Mouse (Mus musculus): ENCODE measurements at regions not wholly inside any gene's neighbourhood (a gene's known extent, or its start where the extent isn't known, plus 50 kb on each side); places are given as distances from the start of the nearest gene placed in this dataset.

DNA sequence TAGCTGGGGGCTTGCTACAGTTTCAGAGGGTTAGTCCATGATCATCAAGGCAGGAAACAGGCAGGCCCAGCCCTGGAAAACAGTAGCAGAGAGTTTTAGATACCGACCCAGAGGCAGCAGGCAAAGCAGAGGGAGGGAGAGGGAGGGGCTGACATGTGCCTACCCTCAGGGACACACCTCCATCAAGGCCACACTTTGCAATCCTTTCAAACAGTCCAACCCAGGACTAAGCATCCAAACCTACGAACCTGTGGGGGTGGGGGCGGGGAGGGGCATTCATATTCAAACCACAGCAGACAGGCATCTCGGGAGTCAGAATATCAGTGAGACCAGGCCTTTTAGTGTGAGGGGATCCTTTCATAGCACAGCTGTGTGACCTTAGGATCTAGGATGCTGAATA, 103.2 kb downstream of the Fam168b start:
- DNase-seq (ENCODE audit: low spot score) = no peak

DNA sequence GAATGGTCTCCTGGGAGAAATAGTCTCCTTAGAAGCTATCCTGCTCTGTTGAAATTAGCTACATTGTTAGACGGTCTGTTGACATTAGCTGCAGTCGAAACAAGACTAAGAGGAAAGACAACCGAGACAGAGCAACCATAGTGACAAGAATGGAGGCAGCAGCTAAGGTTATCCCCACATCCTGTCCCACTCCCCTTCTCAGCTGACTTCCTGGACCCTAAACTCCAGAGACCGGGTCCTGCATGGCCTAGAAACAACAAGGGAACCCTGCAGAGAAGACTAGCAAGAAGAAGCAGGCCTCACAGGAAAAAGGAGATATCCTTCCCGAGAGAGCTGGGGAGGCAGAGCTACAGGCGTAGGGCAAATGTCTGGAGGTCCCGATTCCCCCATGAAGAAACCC, 102.0 kb downstream of the Fam168b start:
- DNase-seq (ENCODE audit: low spot score) = no peak

DNA sequence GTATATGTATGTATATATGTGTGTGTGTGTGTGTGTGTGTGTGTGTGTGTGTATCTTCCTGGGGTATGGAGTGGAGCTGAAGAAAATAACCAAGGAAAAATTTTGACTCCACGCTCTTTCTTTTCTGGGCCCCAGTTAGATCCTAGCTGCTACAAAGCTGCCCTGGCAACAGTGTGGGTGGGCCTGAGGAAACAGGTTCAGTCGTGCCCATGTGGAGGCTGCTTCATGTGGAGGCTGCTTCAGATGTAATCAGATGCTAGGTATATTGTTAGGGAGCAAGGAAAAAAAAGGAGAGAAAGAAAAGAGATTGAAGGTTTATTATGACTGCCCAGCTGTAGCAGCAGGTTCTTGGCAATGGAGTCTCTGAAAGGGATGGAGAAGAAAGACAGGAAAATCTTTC, 100.6 kb downstream of the Fam168b start:
- no peak for DNase-seq (ENCODE audit: low spot score)

DNA sequence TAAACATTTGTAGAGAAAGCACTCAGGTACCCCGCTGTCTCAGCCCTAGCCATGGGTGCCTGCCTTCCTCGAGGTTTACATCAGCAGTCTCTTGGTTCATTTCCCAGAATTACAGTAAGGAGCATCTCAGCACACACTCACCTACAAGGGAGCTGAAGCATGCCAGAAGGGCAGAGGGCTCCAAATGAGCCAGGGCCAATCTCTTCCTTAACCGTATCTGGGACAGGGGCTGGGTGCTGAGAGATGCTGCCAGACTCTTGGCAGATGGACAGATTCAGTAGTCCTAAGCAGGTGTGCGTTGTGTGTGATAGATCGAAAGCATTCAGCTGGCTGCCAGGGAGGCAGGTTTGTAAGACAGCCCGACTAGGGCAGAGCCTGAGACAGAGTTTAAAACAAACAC, 97.0 kb downstream of the Fam168b start:
- DNase-seq (ENCODE audit: low spot score) = no peak

GRCm38 (mm10) chr1:34749161-34750040, 93.5 kb downstream of the Fam168b start:
- no peak for DNase-seq (ENCODE audit: low spot score)

DNA sequence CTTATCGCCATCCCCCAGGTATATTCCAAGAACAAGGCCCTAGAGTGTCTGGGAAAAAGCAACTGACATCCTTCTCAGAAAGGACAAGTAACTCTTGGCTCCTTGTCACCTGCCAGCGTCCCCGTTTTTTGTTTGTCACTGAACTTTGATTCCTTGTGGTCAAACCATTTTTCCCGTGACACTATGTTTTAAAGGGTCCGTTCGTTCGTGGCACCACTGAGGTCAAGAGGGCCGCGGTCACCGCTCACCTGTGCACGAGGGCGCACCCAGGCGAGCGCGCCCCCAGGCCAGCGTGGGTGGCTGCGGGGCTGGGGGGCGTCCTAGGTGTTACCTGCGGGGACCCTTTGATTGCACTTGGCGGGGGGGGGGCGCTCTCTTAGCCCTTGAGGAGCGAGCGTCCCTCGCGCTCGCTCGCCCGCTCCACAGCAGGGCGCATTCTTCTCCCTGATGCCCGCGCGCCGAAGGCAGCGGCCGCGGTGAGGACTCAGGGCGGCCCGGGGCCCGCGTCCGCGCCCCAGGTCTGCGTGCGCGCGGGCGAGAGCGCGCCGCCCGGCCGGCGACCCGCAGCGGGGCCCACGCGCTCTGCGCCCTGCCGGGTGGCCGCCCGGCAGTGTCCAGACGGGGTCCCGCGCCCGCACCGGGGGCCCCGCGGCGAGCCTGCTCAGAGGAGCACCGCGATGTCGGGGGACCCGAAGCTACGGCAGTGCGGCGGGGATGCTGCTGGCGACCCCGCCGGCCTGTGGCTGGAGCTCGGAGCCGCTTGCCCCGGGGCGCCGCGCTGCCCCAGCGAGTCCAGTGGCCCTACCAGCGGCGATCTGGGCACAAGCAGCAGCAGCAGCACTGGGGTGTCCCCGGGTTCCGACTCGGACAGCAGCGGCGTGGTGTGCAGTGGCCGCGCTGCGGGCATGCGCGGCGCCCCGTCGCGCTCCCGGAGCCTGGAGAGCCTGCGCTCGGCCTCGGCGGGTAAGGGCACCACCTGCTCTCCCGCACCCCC, 92.5 kb downstream of the Fam168b start:
- DNase-seq (ENCODE audit: low spot score) = no peak

GRCm38 (mm10) chr1:34751128-34751527, 91.7 kb downstream of the Fam168b start:
- DNase-seq (ENCODE audit: low spot score) = no peak

- no peak for DNase-seq (ENCODE audit: low spot score)
Observed at GRCm38 (mm10) chr1:34753581-34753980, 89.3 kb downstream of the Fam168b start.

DNA sequence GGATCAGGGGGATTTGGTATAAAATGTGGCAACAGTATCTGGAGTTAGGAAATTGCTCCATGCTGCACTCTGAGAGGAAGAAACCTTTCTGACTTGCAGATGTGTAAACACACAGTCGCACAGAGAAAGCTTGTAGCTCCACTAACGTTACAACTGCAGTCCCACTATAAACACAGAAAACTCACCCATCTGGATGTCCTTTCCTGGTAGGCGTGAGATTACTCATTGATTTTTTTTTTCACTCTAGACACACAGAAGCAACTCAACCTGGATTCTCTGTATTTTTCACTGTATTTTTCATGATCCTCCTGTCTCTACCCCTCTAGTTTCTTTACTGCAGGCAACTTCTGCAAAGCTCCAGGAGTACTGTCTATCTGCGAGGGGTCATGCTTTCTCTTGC, 82.3 kb downstream of the Fam168b start:
- DNase-seq (ENCODE audit: low spot score) = no peak

DNA sequence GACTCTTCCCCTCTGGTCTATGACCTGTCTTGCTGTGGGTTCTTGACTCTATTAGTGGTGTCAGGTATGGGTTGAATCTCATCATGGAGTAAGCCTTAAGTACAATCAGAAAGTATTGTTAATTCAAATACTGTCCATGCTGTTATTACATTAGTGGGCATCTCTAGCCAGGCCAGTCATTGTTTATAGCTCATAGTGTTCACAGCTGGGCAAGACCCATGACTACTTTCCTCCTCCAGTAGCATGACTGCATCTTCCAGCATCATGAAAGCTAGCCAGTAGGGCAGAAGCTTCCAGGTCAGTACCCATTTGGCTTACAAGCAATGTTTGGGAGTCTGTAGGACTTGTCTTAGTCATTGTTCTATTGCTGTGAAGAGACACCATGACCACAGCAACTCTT, 81.4 kb downstream of the Fam168b start:
- DNase-seq (ENCODE audit: low spot score) = no peak

- DNase-seq (ENCODE audit: low spot score) = no peak
Observed at GRCm38 (mm10) chr1:34761870-34762269, 81.0 kb downstream of the Fam168b start.
